Mouse (Mus musculus) heart, postnatal 0 days (tissue): ENCODE measurements around the gene Acyp2. TPM values are rescaled to one million over a fixed set of nuclear protein-coding genes. Genes with fewer than 3 reads are reported as not detected.

Source experiments
- ATAC-seq: fragments of 200-750 bp; cut with Nextera tagmentation; 2 replicates; pipeline ENCODE4 v1.8.0; 2017; ENCODE audit warnings: low read depth, moderate number of reproducible peaks, moderate library complexity; ENCODE audit not compliant: insufficient read depth
- DNase-seq: peaks from one replicate; pipeline ENCODE4 v3.0.0-alpha.2; 2016; ENCODE audit warnings: low spot score
- H3K27ac ChIP-seq: fragments of 300-500 bp; sonication (generic); 2 replicates; pipeline ENCODE4 v1.5.1; 2014; ENCODE audit warnings: low read depth, mild to moderate bottlenecking
- H3K27me3 ChIP-seq: fragments of 300-500 bp; sonication (generic); 2 replicates; pipeline ENCODE4 v1.6.1; 2014; ENCODE audit warnings: low read length, mixed read lengths; ENCODE audit not compliant: control insufficient read depth, insufficient read depth
- H3K36me3 ChIP-seq: fragments of 300-500 bp; sonication (generic); replicated peaks from 2 replicates; pipeline ENCODE4 v1.6.1; 2014; ENCODE audit warnings: low read length, mixed read lengths; ENCODE audit not compliant: control insufficient read depth, insufficient read depth
- H3K4me1 ChIP-seq: fragments of 300-500 bp; sonication (generic); 2 replicates; pipeline ENCODE4 v1.6.1; 2014; ENCODE audit warnings: antibody characterized with exemption; ENCODE audit not compliant: control insufficient read depth, insufficient read depth
- H3K4me2 ChIP-seq: fragments of 300-500 bp; sonication (generic); 2 replicates; pipeline ENCODE4 v1.6.1; 2014; ENCODE audit warnings: low read depth, mild to moderate bottlenecking, low read length, moderate library complexity
- H3K4me3 ChIP-seq: fragments of 300-500 bp; sonication (generic); 2 replicates; pipeline ENCODE4 v1.5.1; 2014; ENCODE audit warnings: low read depth, low read length
- H3K9ac ChIP-seq: fragments of 300-500 bp; sonication (generic); replicated peaks from 2 replicates; pipeline ENCODE4 v1.6.1; 2014; ENCODE audit warnings: low read depth, low read length, mixed read lengths
- H3K9me3 ChIP-seq: fragments of 300-500 bp; sonication (generic); replicated peaks from 2 replicates; pipeline ENCODE4 v1.6.1; 2016; ENCODE audit warnings: low read length; ENCODE audit not compliant: control insufficient read depth
- CTCF ChIP-seq: IDR thresholded peaks from 2 replicates; pipeline ENCODE4 v1.5.1; 2016; ENCODE audit warnings: antibody characterized with exemption, control low read depth, low read depth
- EP300 ChIP-seq: IDR thresholded peaks from 2 replicates; pipeline ENCODE4 v1.6.1; 2016; ENCODE audit warnings: antibody characterized with exemption, low read depth
- WGBS: fragments of 180-500 bp; shearing (Covaris S2); extraction: QIAGEN DNeasy Blood & Tissue Kit; methylation state at CpG from one replicate; pipeline ENCODE4 v1.1.7; 2014; 5-methylcytosine and 5-hydroxymethylcytosine counted together
- polyA plus RNA-seq: library from polyadenylated mRNA; unstranded; fragments of >200 nt; fragmentation: Nextera tagmentation; extraction: Ambion mirVana; gene quantifications from 2 replicates; pipeline ENCODE4 v1.2.1, GENCODE M21; 2015
- total RNA-seq: library from RNA; depleted of rRNA; stranded (reverse); fragments of >200 nt; gene quantifications from 2 replicates; pipeline ENCODE4 v1.2.3, GENCODE M21; 2014; ENCODE audit warnings: low replicate concordance

Gene Acyp2
- total and polyA plus RNA-seq, 2 experiments from 2014 or later: 27.6 to 85.8 TPM

DNA sequence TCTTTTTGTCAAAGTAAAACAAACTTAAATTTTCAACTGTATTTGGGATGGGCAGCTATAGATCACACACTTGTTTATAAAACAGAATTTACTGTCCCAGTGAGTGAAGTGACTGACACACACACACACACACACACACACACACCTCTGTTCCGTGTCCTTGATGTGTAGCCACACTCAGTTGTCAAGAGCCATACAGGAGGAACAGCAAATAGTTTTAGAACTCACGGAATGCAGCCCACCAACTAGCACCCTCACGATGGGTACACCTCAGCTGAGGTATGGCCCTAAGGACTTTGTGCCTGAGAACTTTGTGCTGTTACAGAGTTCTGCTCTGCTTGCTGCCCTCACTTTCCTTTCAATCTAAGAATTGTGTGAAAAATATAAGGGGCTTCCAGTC is 78.8 kb downstream of the Acyp2 start:
- Histone ChIP-seq H3K4me2 (no peak overlapping the region), H3K36me3 (no peaks in the 10 kb centered on the region), H3K4me3 (no peak overlapping the region), H3K9me3 (no peaks in the 10 kb centered on the region), H3K27ac (no peak overlapping the region), H3K9ac (no peak overlapping the region), H3K4me1 (no peaks in the 10 kb centered on the region), H3K27me3 (no peaks in the 10 kb centered on the region)
- 86% methylated on average over 3 of the region's 3 CpGs for WGBS
- TF ChIP-seq CTCF: no peak
- no peak for TF ChIP-seq EP300
- ATAC-seq (no peak), DNase-seq (no peak)

DNA sequence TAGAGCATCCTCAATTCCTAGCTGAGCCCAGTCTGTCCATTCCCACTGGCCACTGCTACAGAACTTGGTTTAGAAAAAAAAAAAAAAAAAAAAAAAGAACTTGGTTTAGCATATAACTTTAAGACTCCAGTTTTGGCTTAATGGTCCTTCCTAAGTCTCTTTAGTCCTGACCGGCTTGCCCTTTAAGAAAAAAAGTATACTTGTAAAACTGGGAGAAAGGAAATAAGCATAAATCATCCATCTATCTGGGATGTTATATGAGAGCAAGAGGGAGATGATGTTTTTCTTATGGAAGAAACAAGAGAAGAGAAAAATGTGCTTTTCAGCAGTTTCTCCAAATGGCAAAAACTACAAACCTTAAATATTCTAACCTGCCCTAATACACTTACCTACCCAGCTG is 89.2 kb downstream of the Acyp2 start:
- Histone ChIP-seq H3K27me3 (no peaks in the 10 kb centered on the region), H3K27ac (no peak overlapping the region), H3K9me3 (no peaks in the 10 kb centered on the region), H3K4me1 (peaks cover 5% of the 10 kb centered on the region; the same call in 1 of the 2 replicates), H3K9ac (no peak overlapping the region), H3K36me3 (no peaks in the 10 kb centered on the region), H3K4me2 (no peak overlapping the region), H3K4me3 (no peak overlapping the region)
- DNase-seq (no peak), ATAC-seq (no peak)
- WGBS: 89% methylated on average over 1 of the region's 1 CpGs
- TF ChIP-seq EP300: no peak
- TF ChIP-seq CTCF: no peak

- H3K4me3 ChIP-seq: no peak overlapping the region
- TF ChIP-seq CTCF (no peak), EP300 (no peak)
- DNase-seq: no peak
- no peak for ATAC-seq
- H3K9ac ChIP-seq: no peak overlapping the region
- H3K9me3 ChIP-seq: no peaks in the 10 kb centered on the region
- H3K27me3 ChIP-seq: no peaks in the 10 kb centered on the region
- peaks cover 5% of the 10 kb centered on the region; the same call in 1 of the 2 replicates for H3K4me1 ChIP-seq
- H3K27ac ChIP-seq: no peak overlapping the region
- WGBS: 100% methylated on average over 1 of the region's 1 CpGs
- no peak overlapping the region for H3K4me2 ChIP-seq
- H3K36me3 ChIP-seq: no peaks in the 10 kb centered on the region
These were observed 96.0 kb downstream of the Acyp2 start for GRCm38 (mm10) chr11:30553408-30553807.

DNA sequence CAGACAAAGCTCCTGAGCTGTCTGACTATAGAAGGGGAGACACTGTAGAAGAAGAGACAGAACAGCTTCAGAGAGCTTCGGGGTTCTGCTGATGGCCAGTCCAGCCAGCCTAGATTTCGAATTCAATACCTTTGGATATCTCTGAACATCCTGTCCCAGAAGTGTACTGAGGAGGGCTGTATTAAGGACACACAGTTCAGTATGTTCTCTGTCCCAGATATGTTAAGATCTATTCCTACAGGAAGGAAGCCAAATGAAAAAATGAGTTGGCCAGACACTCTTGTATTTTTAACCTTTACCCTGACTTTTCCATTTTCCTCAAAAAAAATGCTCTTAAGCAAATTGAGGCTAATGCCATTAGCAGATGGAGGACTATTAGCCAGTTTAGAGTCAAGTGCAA is 132.3 kb downstream of the Acyp2 start:
- no peaks in the 10 kb centered on the region for H3K36me3 ChIP-seq
- DNase-seq: no peak
- H3K4me2 ChIP-seq: no peak overlapping the region
- H3K4me3 ChIP-seq: no peak overlapping the region
- 0 out of 2 replicates have a peak overlapping the region, but pooled peaks have one; percentile 30 for H3K27ac ChIP-seq
- no peaks in the 10 kb centered on the region for H3K9me3 ChIP-seq
- TF ChIP-seq EP300 (no peak), CTCF (no peak)
- no peaks in the 10 kb centered on the region for H3K4me1 ChIP-seq
- 65% methylated on average over 2 of the region's 2 CpGs for WGBS
- H3K27me3 ChIP-seq: no peaks in the 10 kb centered on the region
- no peak overlapping the region for H3K9ac ChIP-seq
- no peak for ATAC-seq

- Histone ChIP-seq H3K4me3 (no peak overlapping the region), H3K36me3 (no peaks in the 10 kb centered on the region), H3K27ac (no peak overlapping the region), H3K4me1 (no peaks in the 10 kb centered on the region), H3K27me3 (no peaks in the 10 kb centered on the region), H3K9me3 (no peaks in the 10 kb centered on the region), H3K4me2 (no peak overlapping the region), H3K9ac (no peak overlapping the region)
- 89% methylated on average over 4 of the region's 4 CpGs for WGBS
- TF ChIP-seq EP300: no peak
- no peak for TF ChIP-seq CTCF
- no peak for ATAC-seq
- DNase-seq: no peak
These were observed 141.2 kb downstream of the Acyp2 start for GRCm38 (mm10) chr11:30508178-30508577.

- Histone ChIP-seq H3K9ac (no peak overlapping the region), H3K4me1 (no peaks in the 10 kb centered on the region; the same call in 1 of the 2 replicates), H3K36me3 (no peaks in the 10 kb centered on the region), H3K27ac (peak overlapping the region; percentile 54; the same call in 1 of the 2 replicates), H3K4me2 (no peak overlapping the region), H3K9me3 (peaks cover 14% of the 10 kb centered on the region; the same call in 1 of the 2 replicates), H3K4me3 (no peak overlapping the region), H3K27me3 (no peaks in the 10 kb centered on the region)
- peak; percentile 39 for ATAC-seq
- TF ChIP-seq EP300: no peak
- TF ChIP-seq CTCF: no peak
- 15% methylated on average over 3 of the region's 3 CpGs for WGBS
- peak; percentile 10 for DNase-seq
These were observed 150.5 kb downstream of the Acyp2 start for GRCm38 (mm10) chr11:30498738-30499355.
